Mouse (Mus musculus) liver, embryonic 14.5 days (tissue): ENCODE results near the gene Ccno. TPM values are rescaled to one million over a fixed set of nuclear protein-coding genes. Genes with fewer than 3 reads are reported as not detected.
"Not testable (repeated sequence)": the region's sequence is repeated elsewhere in the genome, so short reads cannot be mapped to it uniquely, and the experiment has no call there.

Experiments
- ATAC-seq: fragments of 200-750 bp; cut with Nextera tagmentation; 2 replicates; pipeline ENCODE4 v1.8.0; 2017; ENCODE audit warnings: moderate number of reproducible peaks, mild to moderate bottlenecking, moderate library complexity; ENCODE audit not compliant: insufficient read depth
- DNase-seq, 3 experiments: peaks; one replicate each; pipeline ENCODE4 v3.0.0-alpha.2; 2012 to 2013; ENCODE audit warnings: low read depth in 3 of 3, low spot score in 3 of 3
- H3K27ac ChIP-seq: fragments of 300-500 bp; sonication (generic); 2 replicates; pipeline ENCODE4 v1.5.1; 2014; ENCODE audit warnings: moderate library complexity, mild to moderate bottlenecking, control low read depth, inconsistent platforms
- H3K27me3 ChIP-seq: fragments of 300-500 bp; sonication (generic); 2 replicates; pipeline ENCODE4 v1.6.1; 2014; ENCODE audit warnings: mild to moderate bottlenecking, low read length, moderate library complexity; ENCODE audit not compliant: control insufficient read depth, insufficient read depth
- H3K36me3 ChIP-seq: fragments of 300-500 bp; sonication (generic); replicated peaks from 2 replicates; pipeline ENCODE4 v1.6.1; 2014; ENCODE audit warnings: low read depth; ENCODE audit not compliant: control insufficient read depth, insufficient read depth
- H3K4me1 ChIP-seq, 2 experiments: fragments of 200-500 bp in 1 of 2; fragments of 300-500 bp in 1 of 2; sonication (generic) in 1 of 2; replicated peaks; 2 replicates each; pipeline ENCODE4 v1.6.1; 2012 to 2014; ENCODE audit warnings: antibody characterized with exemption in 1 of 2, inconsistent platforms in 1 of 2, low read length in 1 of 2; ENCODE audit not compliant: control insufficient read depth in 2 of 2, insufficient read depth in 2 of 2
- H3K4me2 ChIP-seq: fragments of 300-500 bp; sonication (generic); 2 replicates; pipeline ENCODE4 v1.6.1; 2014; ENCODE audit warnings: low read depth, mild to moderate bottlenecking, control low read depth, moderate library complexity
- H3K4me3 ChIP-seq, 2 experiments: fragments of 200-500 bp in 1 of 2; fragments of 300-500 bp in 1 of 2; sonication (generic) in 1 of 2; 2 replicates each; pipeline ENCODE4 v1.5.1; 2012 to 2014; ENCODE audit warnings: low read depth in 2 of 2, low read length in 2 of 2, mild to moderate bottlenecking in 2 of 2, control low read depth in 1 of 2, inconsistent platforms in 1 of 2, moderate library complexity in 1 of 2; ENCODE audit not compliant: insufficient read depth in 1 of 2
- H3K9ac ChIP-seq: fragments of 300-500 bp; sonication (generic); replicated peaks from 2 replicates; pipeline ENCODE4 v1.6.1; 2014; ENCODE audit warnings: mild to moderate bottlenecking, control low read depth, moderate library complexity
- H3K9me3 ChIP-seq: fragments of 300-500 bp; sonication (generic); 2 replicates; pipeline ENCODE4 v1.6.1; 2016; ENCODE audit warnings: low read length, mixed read lengths; ENCODE audit not compliant: control insufficient read depth
- CTCF ChIP-seq: IDR thresholded peaks from 2 replicates; pipeline ENCODE4 v1.5.1; 2016; ENCODE audit warnings: antibody characterized with exemption, low read depth, control low read depth
- EP300 ChIP-seq: IDR thresholded peaks from 2 replicates; pipeline ENCODE4 v1.6.1; 2016; ENCODE audit warnings: antibody characterized with exemption, low read depth
- WGBS: fragments of 180-500 bp; shearing (Covaris S2); extraction: QIAGEN DNeasy Blood & Tissue Kit; methylation state at CpG from one replicate; pipeline ENCODE4 v1.1.7; 2014; ENCODE audit not compliant: insufficient replicate concordance; 5-methylcytosine and 5-hydroxymethylcytosine counted together
- polyA plus RNA-seq, 2 experiments: library from polyadenylated mRNA; depleted of rRNA in 1 of 2; stranded (reverse) in 1 of 2; unstranded in 1 of 2; fragments of >200 nt; fragmentation: Nextera tagmentation in 1 of 2; extraction: Ambion mirVana in 1 of 2; gene quantifications; 2 replicates each; pipeline versions ENCODE4 v1.2.1 to v1.2.3; 2012 to 2014

The Ccno gene
- polyA plus RNA-seq, 2 experiments, result 0.13 TPM; not detected in 1

- no peak for DNase-seq
- WGBS, result 1% methylated on average over 46 of the region's 46 CpGs
- Histone ChIP-seq H3K4me1 (no peaks in the 10 kb centered on the region), H3K4me2 (peak overlapping the region; percentile 38), H3K27ac (no peak overlapping the region), H3K36me3 (no peaks in the 10 kb centered on the region), H3K9me3 (no peaks in the 10 kb centered on the region), H3K27me3 (peaks cover 66% of the 10 kb centered on the region), H3K9ac (no peak overlapping the region), H3K4me3 (0 out of 4 replicates have a peak overlapping the region, but pooled peaks of 1 of the 2 experiments have one; percentile 8)
- no peak for ATAC-seq
- TF ChIP-seq CTCF, result no peak
These were observed 11.0 kb downstream of the Ccno start for GRCm38 (mm10) chr13:112998427-112999201.

DNA sequence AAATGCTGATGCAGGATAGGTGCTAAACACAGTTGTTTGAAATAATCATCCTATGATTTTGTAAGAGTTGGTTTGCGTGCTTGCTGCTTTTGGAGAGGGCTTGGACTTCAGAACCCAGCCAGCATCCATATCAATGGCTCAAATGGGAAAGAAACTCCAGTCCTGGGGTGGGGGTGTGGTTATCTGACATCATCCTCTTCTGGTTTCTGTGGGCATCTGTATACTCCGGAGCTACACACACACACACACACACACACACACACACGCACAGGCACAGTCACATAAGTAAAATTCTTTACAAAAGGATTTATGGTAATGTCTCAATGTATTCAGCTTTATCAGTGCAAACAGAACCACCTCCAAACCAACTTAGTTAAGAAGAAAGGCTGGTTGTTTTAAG, 12.5 kb downstream of the Ccno start:
- no peak for DNase-seq
- peaks cover 51% of the 10 kb centered on the region for H3K27me3 ChIP-seq
- H3K4me2 ChIP-seq, result no peak overlapping the region
- no peak overlapping the region for H3K9ac ChIP-seq
- no peak overlapping the region for H3K27ac ChIP-seq
- H3K36me3 ChIP-seq, result no peaks in the 10 kb centered on the region
- TF ChIP-seq EP300 (no peak), CTCF (no peak)
- H3K4me3 ChIP-seq, result no peak overlapping the region
- 38% methylated on average over 3 of the region's 3 CpGs for WGBS
- no peaks in the 10 kb centered on the region for H3K9me3 ChIP-seq
- H3K4me1 ChIP-seq, result no peaks in the 10 kb centered on the region
- ATAC-seq, result no peak

DNA sequence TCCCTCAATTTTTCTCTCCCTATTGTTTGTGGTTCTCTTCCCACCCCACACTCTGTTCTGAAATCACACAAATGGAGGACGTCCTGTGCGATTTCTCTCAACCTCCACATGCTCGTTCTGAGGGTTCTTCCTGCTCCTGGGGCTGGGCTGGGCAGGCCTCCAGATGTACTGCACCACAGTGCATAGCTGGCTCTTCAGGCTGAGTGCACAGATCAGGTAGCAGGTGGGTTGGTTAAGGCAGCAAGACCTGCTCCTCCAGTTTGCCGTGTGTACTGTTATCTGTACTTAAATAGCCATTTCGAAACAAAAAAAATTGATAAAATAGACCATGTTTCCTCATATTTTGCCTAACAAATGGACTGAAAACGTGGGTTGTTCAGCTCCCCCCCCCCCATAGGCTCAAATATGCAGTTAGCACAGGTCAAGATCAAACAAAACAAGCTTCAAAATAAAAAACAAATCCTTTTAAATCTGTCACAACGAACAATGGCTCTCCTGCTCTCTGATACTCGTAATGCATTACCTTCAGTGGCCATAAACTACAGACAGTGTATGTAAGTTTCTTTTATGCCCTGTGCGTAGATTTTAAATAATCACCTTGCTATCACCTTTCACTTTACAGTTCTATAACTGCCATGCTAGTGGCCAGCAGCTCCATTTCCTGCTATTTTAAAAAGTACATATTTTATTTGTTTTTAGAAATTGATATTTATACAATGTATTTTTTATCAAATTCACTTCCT, 13.1 kb downstream of the Ccno start:
- Histone ChIP-seq H3K9ac (no peak overlapping the region), H3K4me1 (no peaks in the 10 kb centered on the region), H3K9me3 (no peaks in the 10 kb centered on the region), H3K36me3 (no peaks in the 10 kb centered on the region), H3K27me3 (peaks cover 46% of the 10 kb centered on the region), H3K4me3 (no peak overlapping the region), H3K27ac (no peak overlapping the region), H3K4me2 (no peak overlapping the region)
- no peak for DNase-seq
- 47% methylated on average over 9 of the region's 9 CpGs for WGBS
- no peak for TF ChIP-seq EP300
- no peak for TF ChIP-seq CTCF
- ATAC-seq, result no peak

- ATAC-seq, result no peak
- Histone ChIP-seq H3K4me1 (no peaks in the 10 kb centered on the region), H3K4me3 (no peak overlapping the region), H3K27me3 (no peaks in the 10 kb centered on the region), H3K4me2 (no peak overlapping the region), H3K9ac (no peak overlapping the region), H3K27ac (no peak overlapping the region), H3K9me3 (no peaks in the 10 kb centered on the region), H3K36me3 (no peaks in the 10 kb centered on the region)
- TF ChIP-seq EP300 (no peak), CTCF (no peak)
- 71% methylated on average over 6 of the region's 6 CpGs for WGBS
- no peak for DNase-seq
These were observed 25.1 kb downstream of the Ccno start for GRCm38 (mm10) chr13:113012683-113013082.

DNA sequence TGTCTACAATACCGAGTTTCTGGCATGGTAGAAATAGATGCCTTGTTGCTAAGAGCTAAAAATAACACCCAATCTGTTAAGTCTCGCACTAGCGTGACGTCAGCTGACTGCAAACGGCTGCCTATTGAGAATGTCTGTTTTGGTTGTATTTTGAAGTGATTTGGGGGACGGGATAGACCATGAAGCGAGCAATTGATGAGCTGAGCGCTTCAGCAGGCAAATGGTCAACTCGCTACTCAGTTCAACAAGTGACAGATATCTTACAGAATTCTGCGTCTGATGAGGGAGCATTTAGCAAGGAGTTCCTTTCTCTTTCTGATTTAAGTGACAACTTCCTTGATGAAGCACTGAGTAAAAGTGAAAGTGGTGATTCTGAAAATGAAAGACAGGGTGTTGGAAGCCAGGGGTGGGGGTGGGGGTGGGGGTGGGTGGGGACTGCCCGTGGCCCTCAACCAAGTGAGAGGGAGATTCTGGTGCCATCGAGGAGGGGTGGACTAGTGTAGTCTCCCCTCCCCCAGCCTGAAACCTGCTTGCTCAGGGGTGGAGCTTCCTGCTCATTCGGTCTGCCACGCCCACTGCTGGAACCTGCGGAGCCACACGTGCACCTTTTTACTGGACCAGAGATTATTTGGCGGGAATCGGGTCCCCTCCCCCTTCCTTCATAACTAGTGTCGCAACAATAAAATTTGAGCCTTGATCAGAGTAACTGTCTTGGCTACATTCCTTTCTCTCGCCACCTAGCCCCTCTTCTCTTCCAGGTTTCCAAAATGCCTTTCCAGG, 25.8 kb downstream of the Ccno start:
- not testable (repeated sequence) for H3K9ac ChIP-seq, H3K9me3 ChIP-seq, H3K27me3 ChIP-seq, H3K4me1 ChIP-seq, H3K27ac ChIP-seq, ATAC-seq, DNase-seq, H3K36me3 ChIP-seq
- WGBS, result 22% methylated on average over 18 of the region's 20 CpGs
- Histone ChIP-seq H3K4me3 (peak overlapping the region; percentile 12 to 38; a peak in 3 of 4 replicates), H3K4me2 (peak overlapping the region; percentile 53)
